8 mouse cellular contexts compared by ENCODE assay signal in the genomic region with DNA sequence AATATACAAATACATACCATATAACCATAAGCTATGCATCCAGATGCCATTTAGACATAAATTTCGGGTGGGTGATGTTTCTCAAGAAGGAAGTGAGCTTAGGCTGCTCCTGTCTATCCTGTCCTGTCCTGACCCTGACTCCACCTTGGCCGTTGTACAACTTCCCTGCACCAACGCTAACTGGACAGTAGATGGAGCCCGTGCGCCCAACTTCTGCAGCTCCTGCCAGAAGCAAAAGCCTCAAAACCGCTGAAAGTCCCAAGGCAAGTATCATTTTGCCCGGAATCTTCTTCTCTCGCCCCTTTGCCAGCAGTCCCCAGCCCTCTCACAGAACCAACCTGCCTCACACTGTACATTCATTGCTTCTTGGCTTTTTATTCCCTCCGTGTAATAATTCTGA. TPM values are rescaled to one million over a fixed set of nuclear protein-coding genes. Genes with fewer than 3 reads are reported as not detected.
DNase-seq lines count a peak whose midpoint lies in the region; ATAC-seq and TF ChIP-seq lines count a peak whose summit lies in the region.

No protein-coding gene starts in this region.

- ATAC-seq in heart, embryonic 14.5 days (ENCODE audit: insufficient number of reproducible peaks, insufficient read depth, low FRiP score, low read depth): no peak
- no peak for ATAC-seq in liver, embryonic 16.5 days (ENCODE audit: low read depth)
- ATAC-seq in neural tube, embryonic 13.5 days (ENCODE audit: low read depth): no peak; the same call in 1 of the 2 replicates

- H3K27ac ChIP-seq in embryonic fibroblast, embryonic 13.5 days (ENCODE audit: insufficient read depth, low read length): no peak overlapping the region
- H3K27ac ChIP-seq in heart, embryonic 14.5 days (replicated peaks in 1 of 2; ENCODE audit: control insufficient read depth in 1 of 2, insufficient read depth in 1 of 2, low read depth in 2 of 2, low read length in 2 of 2): no peak overlapping the region
- H3K27ac ChIP-seq in liver, embryonic 16.5 days (ENCODE audit: low read length): no peak overlapping the region
- H3K27ac ChIP-seq in neural tube, embryonic 13.5 days (replicated peaks): no peak overlapping the region
- H3K27ac ChIP-seq in testis, adult 2 months (ENCODE audit: control insufficient read depth, insufficient read depth, low read depth, low read length): no peak overlapping the region

- peak overlapping the region; percentile 70 for H3K4me2 ChIP-seq in heart, embryonic 14.5 days (ENCODE audit: low read length)
- H3K4me2 ChIP-seq in liver, embryonic 16.5 days (ENCODE audit: low read depth, low read length): peak overlapping the region; percentile 53
- H3K4me2 ChIP-seq in neural tube, embryonic 13.5 days: peak overlapping the region; percentile 51

- no peak for TF ChIP-seq POLR2A in embryonic fibroblast, embryonic 13.5 days (IDR thresholded peaks at IDR 0.05; ENCODE audit: low read depth, low read length)
- no peak for TF ChIP-seq POLR2A in testis, adult 2 months (IDR thresholded peaks at IDR 0.05; ENCODE audit: control insufficient read depth, low read depth, low read length)

- H3K4me1 ChIP-seq in embryonic fibroblast, embryonic 13.5 days (ENCODE audit: control insufficient read depth, insufficient read depth, low read length): no peaks in the 10 kb centered on the region
- peaks cover 3 to 6% of the 10 kb centered on the region in 2 experiments; a peak in 2 of 4 replicates for H3K4me1 ChIP-seq in heart, embryonic 14.5 days (ENCODE audit: control insufficient read depth in 2 of 2, insufficient read depth in 2 of 2, low read length in 2 of 2)
- H3K4me1 ChIP-seq in liver, embryonic 16.5 days (ENCODE audit: control insufficient read depth, low read depth, low read length): no peaks in the 10 kb centered on the region; the same call in 1 of the 2 replicates
- peaks cover 11% of the 10 kb centered on the region for H3K4me1 ChIP-seq in neural tube, embryonic 13.5 days (replicated peaks)
- H3K4me1 ChIP-seq in testis, adult 2 months (ENCODE audit: control insufficient read depth, insufficient read depth, low read length): peaks cover 7% of the 10 kb centered on the region

- peak overlapping the region; percentile 54 for H3K9ac ChIP-seq in heart, embryonic 14.5 days (ENCODE audit: low read length)
- H3K9ac ChIP-seq in liver, embryonic 16.5 days (ENCODE audit: low read depth, low read length): no peak overlapping the region
- H3K9ac ChIP-seq in neural tube, embryonic 13.5 days: peak overlapping the region; percentile 22; the same call in 1 of the 2 replicates

- H3K27me3 ChIP-seq in heart, embryonic 14.5 days (ENCODE audit: control insufficient read depth, insufficient read depth, low read length): no peaks in the 10 kb centered on the region
- H3K27me3 ChIP-seq in liver, embryonic 16.5 days (ENCODE audit: control insufficient read depth, insufficient read depth, low read depth, low read length): no peaks in the 10 kb centered on the region
- 0 out of 2 replicates have a peak, but pooled peaks cover 3% of the 10 kb centered on the region for H3K27me3 ChIP-seq in neural tube, embryonic 13.5 days
- H3K27me3 ChIP-seq in testis, adult 2 months (ENCODE audit: control insufficient read depth, insufficient read depth, low read length): no peaks in the 10 kb centered on the region

- under 1% methylated on average over 9 of the region's 9 CpGs for WGBS in heart, embryonic 14.5 days
- WGBS in liver, embryonic 16.5 days (ENCODE audit: insufficient replicate concordance): 1% methylated on average over 9 of the region's 9 CpGs
- 1% methylated on average over 9 of the region's 9 CpGs for WGBS in neural tube, embryonic 13.5 days

- H3K36me3 ChIP-seq in heart, embryonic 14.5 days (ENCODE audit: control insufficient read depth, insufficient read depth, low read length): no peaks in the 10 kb centered on the region
- H3K36me3 ChIP-seq in liver, embryonic 16.5 days (ENCODE audit: control insufficient read depth, insufficient read depth): no peaks in the 10 kb centered on the region
- H3K36me3 ChIP-seq in neural tube, embryonic 13.5 days: no peaks in the 10 kb centered on the region
- H3K36me3 ChIP-seq in testis, adult 2 months (ENCODE audit: control insufficient read depth, insufficient read depth, low read length): no peaks in the 10 kb centered on the region

- peaks cover 4% of the 10 kb centered on the region; the same call in 1 of the 2 replicates for H3K9me3 ChIP-seq in heart, embryonic 14.5 days (ENCODE audit: control insufficient read depth, low read length)
- no peaks in the 10 kb centered on the region; the same call in 1 of the 2 replicates for H3K9me3 ChIP-seq in liver, embryonic 16.5 days (replicated peaks; ENCODE audit: control insufficient read depth, low read length)
- no peaks in the 10 kb centered on the region for H3K9me3 ChIP-seq in neural tube, embryonic 13.5 days

- peak; percentile 88; the same call in 1 of the 2 replicates for TF ChIP-seq CTCF in embryonic fibroblast, embryonic 13.5 days (IDR thresholded peaks at IDR 0.05; ENCODE audit: borderline replicate concordance, insufficient read depth, low read length)
- TF ChIP-seq CTCF in testis, adult 2 months (IDR thresholded peaks at IDR 0.05; ENCODE audit: control insufficient read depth, insufficient read depth, insufficient replicate concordance, low read depth, low read length): peak; percentile 92; the same call in 1 of the 2 replicates

- H3K4me3 ChIP-seq in embryonic fibroblast, embryonic 13.5 days (ENCODE audit: insufficient read depth, low read length): peak overlapping the region; percentile 35
- H3K4me3 ChIP-seq in heart, embryonic 14.5 days (ENCODE audit: control insufficient read depth in 1 of 2, insufficient read depth in 1 of 2, low read depth in 1 of 2, low read length in 2 of 2): peak overlapping the region; percentile 37 to 45
- H3K4me3 ChIP-seq in liver, embryonic 16.5 days (ENCODE audit: low read depth, low read length): peak overlapping the region; percentile 46
- H3K4me3 ChIP-seq in neural tube, embryonic 13.5 days: peak overlapping the region; percentile 27
- H3K4me3 ChIP-seq in testis, adult 2 months (ENCODE audit: control insufficient read depth, low read depth, low read length): peak overlapping the region; percentile 49

- DNase-seq in CD8-positive naive resting alpha-beta T cell, adult 2 months (ENCODE audit: low read depth in 2 of 2, low spot score in 2 of 2): peak; percentile 37 to 55
- DNase-seq in brain, adult 2 months (ENCODE audit: low read depth, low spot score): peak; percentile 77
- DNase-seq in kidney, postnatal 25 days: peak; percentile 58 to 79

RNA-seq across cellular contexts. Expression of a gene that starts 21.3 kb away (rescaled TPM):
- polyA plus RNA-seq in embryonic fibroblast, embryonic 13.5 days (2011; ENCODE audit: insufficient read length, low read depth, missing spikeins): not detected in 2 replicates
- polyA plus RNA-seq in heart, embryonic 14.5 days (2014; fragmentation: Nextera tagmentation; extraction: Ambion mirVana): not detected in 2 replicates
- not detected in 2 replicates for polyA plus RNA-seq in liver, embryonic 16.5 days (2015; fragmentation: Nextera tagmentation; extraction: Ambion mirVana)
- not detected in 2 replicates for polyA plus RNA-seq in neural tube, embryonic 13.5 days (2015; fragmentation: Nextera tagmentation; extraction: Ambion mirVana)
- polyA plus RNA-seq in testis, adult 2 months (2012; rRNA removed): 0.43 TPM in 1 of 2 replicates, not detected in the other

RNA-seq across cellular contexts. Expression of a gene that starts 28.4 kb away (rescaled TPM):
- polyA plus RNA-seq in embryonic fibroblast, embryonic 13.5 days (2011; ENCODE audit: insufficient read length, low read depth, missing spikeins): 29.1 and 33.1 TPM in 2 replicates
- polyA plus RNA-seq in heart, embryonic 14.5 days (2014; fragmentation: Nextera tagmentation; extraction: Ambion mirVana): 1.9 and 8.4 TPM in 2 replicates
- 0.25 and 0.48 TPM in 2 replicates for polyA plus RNA-seq in liver, embryonic 16.5 days (2015; fragmentation: Nextera tagmentation; extraction: Ambion mirVana)
- 0.31 and 0.74 TPM in 2 replicates for polyA plus RNA-seq in neural tube, embryonic 13.5 days (2015; fragmentation: Nextera tagmentation; extraction: Ambion mirVana)
- 0.31 and 7.8 TPM in 2 replicates for polyA plus RNA-seq in testis, adult 2 months (2012; rRNA removed)

RNA-seq across cellular contexts. Expression of a gene that starts 33.2 kb away (rescaled TPM):
- not detected in 2 replicates for polyA plus RNA-seq in embryonic fibroblast, embryonic 13.5 days (2011; ENCODE audit: insufficient read length, low read depth, missing spikeins)
- not detected in 2 replicates for polyA plus RNA-seq in heart, embryonic 14.5 days (2014; fragmentation: Nextera tagmentation; extraction: Ambion mirVana)
- polyA plus RNA-seq in liver, embryonic 16.5 days (2015; fragmentation: Nextera tagmentation; extraction: Ambion mirVana): not detected in 2 replicates
- polyA plus RNA-seq in neural tube, embryonic 13.5 days (2015; fragmentation: Nextera tagmentation; extraction: Ambion mirVana): not detected in 2 replicates
- polyA plus RNA-seq in testis, adult 2 months (2012; rRNA removed): not detected in 2 replicates
